ENCODE assay signal across 9 mouse cellular contexts in genomic region chr9:119706700-119707099, GRCm38 (mm10). TPM values are rescaled to one million over a fixed set of nuclear protein-coding genes. Genes with fewer than 3 reads are reported as not detected.
A peak's percentile ranks its signal among the peaks of the same experiment; 100 is the strongest.
DNase-seq lines count a peak whose midpoint lies in the region; ATAC-seq and TF ChIP-seq lines count a peak whose summit lies in the region.
"Had no signal": no experiment of that assay in that cellular context is flagged by ENCODE, and none has a peak within 500 bp of the region (broad histone marks: within the 10 kb centered on the region; RNA-seq: fewer than 3 reads in every experiment).

No protein-coding gene starts in this region.

- DNase-seq in liver: peak; percentile 66
- peak; percentile 47 to 52 for DNase-seq in adrenal gland, adult 18-20 months (ENCODE audit: low spot score in 2 of 2)
- DNase-seq in heart, adult 2 months: peak; percentile 29 to 48
- peak; percentile 92 for DNase-seq in kidney, postnatal 10 days
- peak; percentile 76 for DNase-seq in neural tube, embryonic 11.5 days (ENCODE audit: low spot score)
- no peak for DNase-seq in cerebellum, adult 18-20 months
- DNase-seq in right cerebral cortex, adult 2 months (ENCODE audit: low spot score in 2 of 2): no peak

- no peak for TF ChIP-seq POLR2A in heart, adult 2 months (IDR thresholded peaks at IDR 0.05; ENCODE audit: insufficient read depth, low read depth, low read length)

- no peak overlapping the region for H3K4me2 ChIP-seq in liver, embryonic 12.5 days
- no peak overlapping the region for H3K4me2 ChIP-seq in neural tube, embryonic 11.5 days (ENCODE audit: low read depth)
- H3K4me2 ChIP-seq: limb, embryonic 15.5 days had no signal

- TF ChIP-seq CTCF in heart, adult 2 months (IDR thresholded peaks at IDR 0.05): no peak

- no peaks in the 10 kb centered on the region for H3K9me3 ChIP-seq in liver, embryonic 12.5 days (replicated peaks)
- no peaks in the 10 kb centered on the region for H3K9me3 ChIP-seq in neural tube, embryonic 11.5 days (ENCODE audit: control insufficient read depth, low read length)
- H3K9me3 ChIP-seq: limb, embryonic 15.5 days had no signal

- no peaks in the 10 kb centered on the region for H3K36me3 ChIP-seq in liver, embryonic 12.5 days
- no peaks in the 10 kb centered on the region for H3K36me3 ChIP-seq in heart, adult 2 months (ENCODE audit: control insufficient read depth, insufficient read depth, low read length)
- no peaks in the 10 kb centered on the region for H3K36me3 ChIP-seq in neural tube, embryonic 11.5 days (ENCODE audit: control insufficient read depth, insufficient read depth, low read length)
- H3K36me3 ChIP-seq: limb, embryonic 15.5 days had no signal

- TF ChIP-seq EP300 in heart, adult 2 months (IDR thresholded peaks at IDR 0.05; ENCODE audit: insufficient read depth, low read depth, low read length): no peak

- intact Hi-C loops in heart, adult 2 months (cut with DNase I): no loop called here

- no peaks in the 10 kb centered on the region for H3K4me1 ChIP-seq in liver, embryonic 12.5 days
- H3K4me1 ChIP-seq in heart, adult 2 months (ENCODE audit: control insufficient read depth, insufficient read depth, low read length): no peaks in the 10 kb centered on the region
- H3K4me1 ChIP-seq in neural tube, embryonic 11.5 days (ENCODE audit: control insufficient read depth, insufficient read depth, low read length): no peaks in the 10 kb centered on the region
- H3K4me1 ChIP-seq: limb, embryonic 15.5 days had no signal

- 14% methylated on average over 6 of the region's 6 CpGs for WGBS in liver, embryonic 12.5 days (ENCODE audit: insufficient replicate concordance)
- WGBS in heart, adult 2 months: 10% methylated on average over 6 of the region's 6 CpGs
- 17% methylated on average over 6 of the region's 6 CpGs for WGBS in neural tube, embryonic 11.5 days

- no peak overlapping the region for H3K4me3 ChIP-seq in liver, embryonic 12.5 days
- H3K4me3 ChIP-seq in heart, adult 2 months: no peak overlapping the region
- no peak overlapping the region for H3K4me3 ChIP-seq in neural tube, embryonic 11.5 days (ENCODE audit: low read depth, low read length)
- H3K4me3 ChIP-seq: limb, embryonic 15.5 days had no signal

- ATAC-seq in liver, embryonic 12.5 days: no peak
- ATAC-seq in neural tube, embryonic 11.5 days (ENCODE audit: insufficient read depth, low FRiP score, low TSS enrichment): no peak

- no peaks in the 10 kb centered on the region for H3K79me2 ChIP-seq in heart, adult 2 months (replicated peaks; ENCODE audit: control insufficient read depth, insufficient read depth, low read length)

- H3K9ac ChIP-seq in liver, embryonic 12.5 days: no peak overlapping the region
- H3K9ac ChIP-seq in heart, adult 2 months (ENCODE audit: low read depth, low read length): no peak overlapping the region
- no peak overlapping the region for H3K9ac ChIP-seq in neural tube, embryonic 11.5 days (ENCODE audit: low read length)
- H3K9ac ChIP-seq: limb, embryonic 15.5 days had no signal

- H3K27me3 ChIP-seq in liver, embryonic 12.5 days (replicated peaks): no peaks in the 10 kb centered on the region
- no peaks in the 10 kb centered on the region for H3K27me3 ChIP-seq in heart, adult 2 months (ENCODE audit: control insufficient read depth, insufficient read depth, low read length)
- H3K27me3 ChIP-seq in neural tube, embryonic 11.5 days (ENCODE audit: control insufficient read depth, insufficient read depth, low read length): no peaks in the 10 kb centered on the region
- H3K27me3 ChIP-seq: limb, embryonic 15.5 days had no signal

- H3K27ac ChIP-seq in liver, embryonic 12.5 days: no peak overlapping the region
- H3K27ac ChIP-seq in heart, adult 2 months: no peak overlapping the region
- H3K27ac ChIP-seq in neural tube, embryonic 11.5 days (ENCODE audit: low read depth, low read length): no peak overlapping the region
- H3K27ac ChIP-seq: limb, embryonic 15.5 days had no signal

RNA-seq across cellular contexts. Expression of gene Scn10a, which starts 12.4 kb away (rescaled TPM):
- 0.05 and 0.10 TPM in 2 replicates for polyA plus RNA-seq in liver, embryonic 12.5 days (2016; fragmentation: Nextera tagmentation; extraction: Ambion mirVana)
- total RNA-seq in adrenal gland, adult 18-20 months (2021): not detected
- under 1 TPM; 0.37 to 0.70 TPM for total RNA-seq in heart, adult 2 months (2021)
- polyA plus RNA-seq in heart, adult 2 months (2012; rRNA removed): 0.64 and 1.4 TPM in 2 replicates
- polyA plus RNA-seq in neural tube, embryonic 11.5 days (2014; fragmentation: Nextera tagmentation; extraction: Ambion mirVana): 0.38 and 0.62 TPM in 2 replicates
- polyA plus RNA-seq: limb, embryonic 15.5 days had no signal

Comparison
In these comparisons a context has a peak if more than half of its experiments do, and no peak if none do; other contexts are left out.
1. DNase-seq: peak in liver (single experiment), adrenal gland, adult 18-20 months (2 of 2), heart, adult 2 months (2 of 2), kidney, postnatal 10 days (single experiment) and neural tube, embryonic 11.5 days (single experiment); none in cerebellum, adult 18-20 months (0 of 2) and right cerebral cortex, adult 2 months (0 of 2).